27 mouse cellular contexts compared by ENCODE assay signal in genomic region chr6:92988620-92988998, GRCm38 (mm10). TPM values are rescaled to one million over a fixed set of nuclear protein-coding genes. Genes with fewer than 3 reads are reported as not detected.
DNase-seq lines count a peak whose midpoint lies in the region; ATAC-seq and TF ChIP-seq lines count a peak whose summit lies in the region.
"Had no signal": no experiment of that assay in that cellular context is flagged by ENCODE, and none has a peak within 500 bp of the region (broad histone marks: within the 10 kb centered on the region; RNA-seq: fewer than 3 reads in every experiment).

No protein-coding gene starts in this region.

- peak overlapping the region; percentile 46 for H3K27ac ChIP-seq in gastrocnemius, adult 2 months
- H3K27ac ChIP-seq in heart, embryonic 14.5 days (replicated peaks in 1 of 2; ENCODE audit: control insufficient read depth in 1 of 2, insufficient read depth in 1 of 2, low read depth in 2 of 2, low read length in 2 of 2) = peak overlapping the region; percentile 36 to 76
- H3K27ac ChIP-seq in heart, embryonic 11.5 days (ENCODE audit: low read depth, low read length) = no peak overlapping the region
- H3K27ac ChIP-seq in kidney, embryonic 16.5 days (ENCODE audit: low read length) = peak overlapping the region; percentile 31; the same call in 1 of the 2 replicates
- H3K27ac ChIP-seq in brown adipose tissue, adult 24 weeks (replicated peaks; ENCODE audit: low read depth, low read length) = peak overlapping the region; percentile 99
- H3K27ac ChIP-seq: embryonic facial prominence, embryonic 12.5 days; forebrain, embryonic 10.5 days; forebrain, embryonic 15.5 days; layer of hippocampus, adult 2 months; left cerebral cortex, adult 2 months; limb, embryonic 13.5 days had no signal

- ATAC-seq in heart, embryonic 14.5 days (ENCODE audit: insufficient number of reproducible peaks, insufficient read depth, low FRiP score, low read depth) = no peak
- ATAC-seq in heart, embryonic 11.5 days (replicated peaks; ENCODE audit: insufficient number of reproducible peaks, low FRiP score, low TSS enrichment) = no peak
- ATAC-seq in kidney, embryonic 16.5 days (ENCODE audit: low FRiP score, low TSS enrichment) = no peak
- ATAC-seq: forebrain, embryonic 15.5 days; hindbrain, embryonic 16.5 days; midbrain, embryonic 16.5 days; Patski had no signal

- no peaks in the 10 kb centered on the region for H3K27me3 ChIP-seq in heart, embryonic 14.5 days (ENCODE audit: control insufficient read depth, insufficient read depth, low read length)
- H3K27me3 ChIP-seq in heart, embryonic 11.5 days (ENCODE audit: control insufficient read depth, insufficient read depth, low read length) = no peaks in the 10 kb centered on the region
- H3K27me3 ChIP-seq in kidney, embryonic 16.5 days (ENCODE audit: insufficient read depth, low read length) = no peaks in the 10 kb centered on the region
- H3K27me3 ChIP-seq: forebrain, embryonic 15.5 days; limb, embryonic 13.5 days; Patski had no signal

- peak overlapping the region; percentile 45; the same call in 1 of the 2 replicates for H3K4me2 ChIP-seq in heart, embryonic 14.5 days (ENCODE audit: low read length)
- H3K4me2 ChIP-seq in heart, embryonic 11.5 days = no peak overlapping the region
- H3K4me2 ChIP-seq in kidney, embryonic 16.5 days (replicated peaks; ENCODE audit: low read depth, low read length) = 0 out of 2 replicates have a peak overlapping the region, but pooled peaks have one; percentile 6
- H3K4me2 ChIP-seq: embryonic facial prominence, embryonic 12.5 days; forebrain, embryonic 15.5 days; limb, embryonic 13.5 days; liver, embryonic 11.5 days; midbrain, embryonic 11.5 days had no signal

- TF ChIP-seq CTCF in gastrocnemius, adult 2 months (IDR thresholded peaks at IDR 0.05) = no peak

- peak overlapping the region; percentile 36 for H3K4me3 ChIP-seq in gastrocnemius, adult 2 months
- H3K4me3 ChIP-seq in heart, embryonic 14.5 days (ENCODE audit: control insufficient read depth in 1 of 2, insufficient read depth in 1 of 2, low read depth in 1 of 2, low read length in 2 of 2) = no peak overlapping the region
- H3K4me3 ChIP-seq in heart, embryonic 11.5 days (ENCODE audit: low read depth, low read length) = no peak overlapping the region
- H3K4me3 ChIP-seq in kidney, embryonic 16.5 days (ENCODE audit: low read length) = no peak overlapping the region
- H3K4me3 ChIP-seq in brown adipose tissue, adult 24 weeks (ENCODE audit: insufficient read depth, low read depth, low read length) = peak overlapping the region; percentile 30; the same call in 1 of the 2 replicates
- H3K4me3 ChIP-seq: embryonic facial prominence, embryonic 12.5 days; forebrain, embryonic 10.5 days; forebrain, embryonic 15.5 days; layer of hippocampus, adult 2 months; left cerebral cortex, adult 2 months; limb, embryonic 13.5 days had no signal

- no peaks in the 10 kb centered on the region for H3K9me3 ChIP-seq in heart, embryonic 14.5 days (ENCODE audit: control insufficient read depth, low read length)
- H3K9me3 ChIP-seq in heart, embryonic 11.5 days (replicated peaks; ENCODE audit: control insufficient read depth, low read length) = 0 out of 2 replicates have a peak, but pooled peaks cover 3% of the 10 kb centered on the region
- H3K9me3 ChIP-seq in kidney, embryonic 16.5 days (ENCODE audit: low read length) = no peaks in the 10 kb centered on the region
- H3K9me3 ChIP-seq: embryonic facial prominence, embryonic 12.5 days; forebrain, embryonic 10.5 days; forebrain, embryonic 15.5 days had no signal

- DNase-seq in gastrocnemius, adult 2 months = no peak
- DNase-seq in gastrocnemius, postnatal 10 days = no peak
- no peak for DNase-seq in kidney, adult 11 months
- no peak for DNase-seq in gastrocnemius, postnatal 25 days
- DNase-seq: cerebellum, adult 11 months; cerebellum, adult 9-10 months; cerebellum, postnatal 36 days; spleen, adult 18-20 months; thymus, adult 18-20 months; thymus, postnatal 25 days had no signal

- peaks cover 16 to 30% of the 10 kb centered on the region in 2 experiments for H3K4me1 ChIP-seq in heart, embryonic 14.5 days (ENCODE audit: control insufficient read depth in 2 of 2, insufficient read depth in 2 of 2, low read length in 2 of 2)
- peaks cover 13% of the 10 kb centered on the region; the same call in 1 of the 2 replicates for H3K4me1 ChIP-seq in heart, embryonic 11.5 days (ENCODE audit: control insufficient read depth, insufficient read depth, low read length)
- H3K4me1 ChIP-seq in kidney, embryonic 16.5 days (ENCODE audit: insufficient read depth, low read length) = peaks cover 9% of the 10 kb centered on the region; the same call in 1 of the 2 replicates
- 0 out of 2 replicates have a peak, but pooled peaks cover 3% of the 10 kb centered on the region for H3K4me1 ChIP-seq in brown adipose tissue, adult 24 weeks (ENCODE audit: control insufficient read depth, insufficient read depth, insufficient read length, low read length)
- H3K4me1 ChIP-seq: embryonic facial prominence, embryonic 12.5 days; forebrain, embryonic 10.5 days; forebrain, embryonic 15.5 days had no signal

- WGBS in heart, embryonic 14.5 days = 73% methylated on average over 10 of the region's 10 CpGs
- 82% methylated on average over 10 of the region's 10 CpGs for WGBS in heart, embryonic 11.5 days (ENCODE audit: insufficient replicate concordance)
- 69% methylated on average over 10 of the region's 10 CpGs for WGBS in kidney, embryonic 16.5 days

- H3K9ac ChIP-seq in heart, embryonic 14.5 days (ENCODE audit: low read length) = no peak overlapping the region
- H3K9ac ChIP-seq in heart, embryonic 11.5 days (ENCODE audit: low read depth, low read length) = no peak overlapping the region
- no peak overlapping the region for H3K9ac ChIP-seq in kidney, embryonic 16.5 days (replicated peaks; ENCODE audit: low read length)
- H3K9ac ChIP-seq: embryonic facial prominence, embryonic 12.5 days; forebrain, embryonic 15.5 days; limb, embryonic 13.5 days had no signal

- H3K36me3 ChIP-seq in heart, embryonic 14.5 days (ENCODE audit: control insufficient read depth, insufficient read depth, low read length) = no peaks in the 10 kb centered on the region
- no peaks in the 10 kb centered on the region for H3K36me3 ChIP-seq in heart, embryonic 11.5 days (ENCODE audit: control insufficient read depth, insufficient read depth, low read length)
- H3K36me3 ChIP-seq in kidney, embryonic 16.5 days (ENCODE audit: insufficient read depth, low read length) = no peaks in the 10 kb centered on the region
- H3K36me3 ChIP-seq: embryonic facial prominence, embryonic 12.5 days; forebrain, embryonic 10.5 days; forebrain, embryonic 15.5 days; limb, embryonic 13.5 days had no signal

- intact Hi-C loops in gastrocnemius, adult 2 months (cut with DNase I) = no loop called here

RNA-seq across cellular contexts. Expression of gene Adamts9, which starts 45.3 kb away (rescaled TPM):
- 1 to 10 TPM; 8.5 to 8.9 TPM for total RNA-seq in gastrocnemius, adult 2 months (2021)
- total RNA-seq in gastrocnemius, postnatal 10 days (2021) = 10 to 100 TPM; 17.8 to 27.5 TPM
- 6.2 and 6.7 TPM in 2 replicates for polyA plus RNA-seq in heart, embryonic 14.5 days (2014; fragmentation: Nextera tagmentation; extraction: Ambion mirVana)
- 6.0 and 9.6 TPM in 2 replicates for polyA plus RNA-seq in heart, embryonic 11.5 days (2014; fragmentation: Nextera tagmentation; extraction: Ambion mirVana)
- 12.0 and 13.9 TPM in 2 replicates for polyA plus RNA-seq in kidney, embryonic 16.5 days (2015; fragmentation: Nextera tagmentation; extraction: Ambion mirVana)
- 4.0 and 6.2 TPM in 2 replicates for polyA plus RNA-seq in brown adipose tissue, adult 24 weeks (2012; ENCODE audit: insufficient read depth, insufficient read length, missing spikeins)
- 1 to 10 TPM; 7.8 to 8.3 TPM for total RNA-seq in gastrocnemius, postnatal 25 days (2021)
- total RNA-seq: MEL; neutrophil, adult 5-6 weeks had no signal

Comparison
In these comparisons a context has a peak if more than half of its experiments do, and no peak if none do; other contexts are left out.
1. H3K4me3 ChIP-seq: peak in gastrocnemius, adult 2 months (single experiment) and brown adipose tissue, adult 24 weeks (single experiment); none in heart, embryonic 14.5 days (0 of 2), heart, embryonic 11.5 days (single experiment) and kidney, embryonic 16.5 days (single experiment).